Mouse (Mus musculus): ENCODE data around the gene Magi2.
"Not testable (repeated sequence)": the region's sequence is repeated elsewhere in the genome, so short reads cannot be mapped to it uniquely, and the experiment has no call there.

Magi2 gene

DNA sequence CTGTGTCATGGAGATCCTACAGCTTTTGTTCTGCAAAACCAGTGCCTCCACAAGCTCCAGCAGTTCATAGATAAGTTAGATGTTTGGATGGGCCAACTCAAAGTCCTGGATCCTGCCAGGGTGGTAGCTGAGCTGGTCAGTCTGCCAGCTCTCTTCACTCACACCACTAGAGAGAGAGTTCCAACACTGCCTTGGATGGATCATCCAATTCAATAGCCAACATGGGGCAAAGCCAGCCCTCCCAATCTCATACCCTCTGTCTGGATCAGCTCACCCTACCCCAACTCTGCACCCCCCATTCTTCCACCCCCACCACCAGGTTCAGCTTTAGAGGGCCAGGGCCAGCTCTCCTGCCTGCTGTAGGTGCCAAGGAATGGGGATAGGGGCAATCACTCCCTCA, 235.7 kb downstream of the Magi2 start:
- peak in 1 of 2 experiments; percentile 7 for DNase-seq

DNA sequence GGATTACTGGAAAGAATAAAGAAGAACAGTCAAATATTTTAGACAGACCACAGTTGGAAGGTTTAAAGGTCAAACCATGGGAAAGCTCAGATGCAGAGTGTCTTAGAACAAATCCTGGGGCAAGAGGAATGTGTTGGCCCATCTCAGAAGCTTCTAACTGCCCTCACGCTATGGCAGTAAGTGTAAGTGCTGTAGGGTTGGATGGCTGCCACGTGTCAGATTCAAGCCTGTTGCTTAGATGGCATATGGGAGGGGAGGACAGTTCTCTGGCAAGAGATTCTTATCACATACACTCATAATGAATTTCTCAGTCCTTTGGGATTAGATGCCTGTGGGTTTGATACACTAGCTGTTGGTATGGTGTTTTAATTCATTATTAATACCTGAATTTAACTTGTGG, 238.5 kb downstream of the Magi2 start:
- peak; percentile 59 to 71 for DNase-seq

DNA sequence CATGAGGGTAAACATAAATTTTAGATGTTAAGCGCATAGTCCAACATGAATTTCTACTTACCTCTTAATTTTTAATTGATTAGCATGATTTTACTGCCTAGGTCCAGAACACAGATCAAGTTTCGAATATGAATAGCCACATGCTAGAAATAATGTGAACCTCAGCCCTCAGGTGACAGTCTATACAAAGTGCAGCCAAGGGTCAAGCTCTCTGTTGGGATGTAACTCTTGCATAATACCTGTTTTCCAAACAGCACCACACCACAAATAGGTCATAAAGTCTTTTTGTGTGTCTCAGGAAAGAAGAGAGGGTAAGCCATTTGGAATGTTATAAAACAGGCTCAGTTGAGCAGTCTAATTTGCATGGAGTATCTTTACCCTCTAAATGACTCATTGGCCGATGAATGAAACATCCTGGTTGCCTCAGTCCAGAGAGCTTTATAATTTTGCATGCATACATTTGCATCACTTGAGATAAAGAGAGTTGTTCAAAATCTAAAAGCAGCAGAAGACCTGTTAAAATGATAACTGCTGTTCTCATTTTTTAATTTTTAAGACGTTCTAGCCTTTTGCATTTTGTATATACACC, 246.1 kb downstream of the Magi2 start:
- DNase-seq, result no peak

DNA sequence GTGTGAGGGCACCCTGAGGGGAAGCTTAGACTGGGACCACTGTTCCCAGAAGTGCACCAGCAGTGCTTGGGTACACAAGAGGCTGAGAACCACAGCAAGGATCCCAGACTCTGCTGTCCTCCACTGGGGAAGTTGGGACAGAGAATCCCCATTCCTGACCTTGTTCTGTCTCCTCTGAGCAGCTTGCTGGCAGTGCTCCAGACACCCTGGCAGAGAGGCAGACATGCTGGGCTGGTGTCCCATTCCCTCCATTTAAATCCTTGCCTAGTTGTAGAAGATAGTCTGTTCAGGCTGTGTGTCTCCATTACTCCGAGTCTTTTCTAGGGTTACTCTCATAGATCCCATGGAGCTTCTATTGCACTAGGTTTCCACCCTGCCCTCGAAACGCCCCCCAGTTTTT, 256.1 kb downstream of the Magi2 start:
- peak; percentile 80 to 84 for DNase-seq

DNA sequence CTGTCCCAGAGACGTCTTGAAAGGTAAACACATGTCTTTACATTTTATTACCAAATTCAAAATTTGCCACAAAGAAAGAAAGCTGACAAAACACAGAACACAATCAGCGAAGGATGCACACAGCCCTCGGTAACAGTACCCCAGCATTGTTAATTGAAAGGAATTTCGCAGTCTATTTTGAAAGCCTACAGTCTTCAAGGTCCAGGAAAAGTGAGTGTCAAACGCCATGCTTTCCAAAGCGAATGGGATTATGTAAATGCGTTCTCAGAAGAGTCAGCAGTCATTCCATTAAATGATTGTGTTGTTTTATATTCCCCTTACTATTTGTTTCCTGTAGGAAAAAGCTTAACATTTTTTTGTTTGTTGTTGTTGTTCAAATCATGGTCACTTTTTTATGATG, 261.1 kb downstream of the Magi2 start:
- DNase-seq, result no peak

DNA sequence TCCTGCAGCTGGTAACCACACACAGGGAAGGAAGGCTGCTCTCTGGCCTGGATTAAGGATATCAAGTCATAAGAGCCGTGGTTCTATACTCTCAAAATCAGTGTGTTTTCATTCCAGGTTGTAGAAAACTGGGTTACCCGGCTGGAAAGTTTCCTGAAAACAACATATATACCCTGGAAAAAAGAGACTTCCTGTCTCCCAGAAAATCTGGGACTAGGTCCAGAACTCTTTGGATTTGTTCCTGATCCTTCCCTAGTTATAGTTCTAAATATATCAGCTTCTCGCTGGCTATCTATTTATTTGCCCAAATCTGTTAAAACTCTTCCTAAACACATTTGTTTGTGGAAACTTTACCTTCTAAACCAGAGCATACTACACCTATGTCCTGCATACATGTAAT, 274.2 kb downstream of the Magi2 start:
- peak; percentile 40 to 46 for DNase-seq

DNA sequence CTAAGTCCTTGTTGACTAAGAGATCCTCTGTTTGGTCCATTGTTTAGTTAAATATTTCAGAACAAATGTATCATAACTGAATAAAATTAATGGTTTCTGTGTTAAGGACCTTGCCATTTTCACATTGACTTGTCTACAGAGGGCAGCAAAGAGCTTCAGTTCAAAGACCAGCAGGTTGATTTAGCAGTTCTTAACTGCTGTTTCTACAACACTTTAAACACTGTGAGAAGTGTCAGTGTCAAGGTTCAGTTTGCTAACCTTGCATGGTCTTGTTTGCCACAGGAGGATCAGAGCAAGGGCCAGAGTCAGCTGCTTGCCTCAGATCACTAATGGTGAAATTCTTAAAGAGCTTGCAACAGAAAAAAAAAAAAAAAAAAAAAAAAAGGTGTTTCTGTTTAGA, 295.3 kb downstream of the Magi2 start:
- DNase-seq, result peak; percentile 59 to 78

DNA sequence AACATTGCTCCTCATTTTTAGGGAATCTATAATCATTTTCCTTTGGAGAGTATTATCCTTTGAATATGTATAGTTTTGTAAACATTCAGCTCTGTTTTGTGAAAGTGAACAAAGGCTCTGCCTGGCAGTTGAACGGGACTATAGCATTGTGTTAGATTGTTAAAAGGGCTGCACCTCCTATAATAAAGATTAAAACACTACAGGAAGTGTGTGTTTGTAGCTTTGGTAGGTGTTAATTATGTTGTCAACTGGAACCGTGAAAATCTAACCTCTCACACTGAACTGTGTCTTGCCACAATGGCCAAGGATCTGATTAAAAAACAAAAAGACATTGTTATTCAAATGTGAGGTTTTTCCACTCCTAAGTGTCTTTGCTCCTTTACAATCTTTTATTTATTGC, 312.5 kb downstream of the Magi2 start:
- DNase-seq, result no peak

DNA sequence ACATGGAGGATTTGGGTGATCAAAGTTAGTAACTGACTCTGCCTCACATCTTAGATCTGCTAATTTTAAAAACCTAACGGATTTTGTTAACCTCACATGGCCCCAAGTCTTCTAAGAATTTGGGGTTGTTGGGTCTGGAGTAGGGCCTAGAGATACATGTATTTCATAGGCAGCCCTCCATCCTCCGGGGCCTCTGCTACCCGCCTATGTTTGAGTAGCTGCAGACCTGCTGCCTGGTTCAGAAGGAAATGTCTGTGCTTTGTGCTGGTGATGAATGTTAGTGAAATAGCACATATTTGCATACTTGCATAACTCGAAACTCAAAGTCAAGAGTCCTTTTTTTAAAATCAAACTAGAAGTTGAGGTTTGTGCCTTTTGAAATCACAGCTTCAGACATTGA, 319.6 kb downstream of the Magi2 start:
- DNase-seq, result no peak

DNA sequence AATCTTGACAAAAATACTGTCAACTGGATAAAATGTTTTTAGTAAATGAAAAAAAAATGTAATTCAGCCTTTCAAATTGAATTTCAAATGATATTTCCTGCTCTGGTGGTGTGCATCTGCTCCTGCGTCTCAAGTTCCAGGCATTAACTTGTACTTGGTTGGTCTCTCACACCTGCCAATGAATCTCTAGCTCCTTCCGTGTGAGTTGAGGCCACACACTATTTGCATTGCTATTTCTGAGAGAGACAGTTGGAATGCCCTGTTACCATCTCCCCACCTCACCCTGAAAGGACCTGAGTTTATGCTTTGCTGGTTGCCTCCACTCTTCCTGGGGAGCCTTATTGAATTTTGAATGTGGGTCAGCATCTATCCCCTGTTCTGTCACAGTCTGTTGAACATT, 320.1 kb downstream of the Magi2 start:
- no peak for DNase-seq

DNA sequence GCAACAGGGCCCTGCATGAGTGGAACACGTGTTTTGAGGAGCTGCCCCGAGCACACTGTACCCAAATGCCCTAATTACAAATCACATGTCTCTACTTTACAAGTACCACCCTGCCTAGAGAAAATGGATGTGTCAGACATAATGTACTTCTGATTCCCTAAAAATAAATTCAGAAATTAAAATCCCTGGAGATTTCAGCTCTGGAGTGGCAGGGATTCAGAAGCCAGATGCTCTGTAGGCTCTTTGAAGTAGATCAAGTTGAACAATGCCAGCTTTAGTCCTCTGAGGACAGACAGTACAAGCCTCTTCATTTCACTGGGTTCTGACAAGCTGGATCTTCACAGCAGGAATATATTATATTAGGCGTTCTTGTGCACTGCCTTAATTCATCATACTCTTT, 326.7 kb downstream of the Magi2 start:
- DNase-seq, result no peak

DNA sequence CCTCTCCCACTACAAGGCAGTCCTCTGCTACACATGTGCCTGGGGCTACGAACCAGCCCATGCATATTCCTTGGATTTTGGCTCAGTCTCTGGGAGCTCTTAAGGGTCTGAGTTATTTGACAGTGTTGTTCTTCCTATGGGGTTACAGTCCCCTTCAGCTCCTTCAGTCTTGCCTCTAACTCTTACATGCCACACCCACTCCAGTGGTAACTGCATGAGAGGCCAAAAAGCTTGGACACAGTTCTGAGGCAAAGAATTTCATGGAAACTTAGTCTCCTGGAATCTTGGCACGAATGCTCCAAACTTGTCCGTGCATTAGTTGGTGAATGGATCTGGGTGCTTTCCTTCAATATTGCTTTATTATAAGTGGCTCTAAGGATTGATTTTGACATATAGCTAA, 338.8 kb downstream of the Magi2 start:
- DNase-seq, result no peak

DNA sequence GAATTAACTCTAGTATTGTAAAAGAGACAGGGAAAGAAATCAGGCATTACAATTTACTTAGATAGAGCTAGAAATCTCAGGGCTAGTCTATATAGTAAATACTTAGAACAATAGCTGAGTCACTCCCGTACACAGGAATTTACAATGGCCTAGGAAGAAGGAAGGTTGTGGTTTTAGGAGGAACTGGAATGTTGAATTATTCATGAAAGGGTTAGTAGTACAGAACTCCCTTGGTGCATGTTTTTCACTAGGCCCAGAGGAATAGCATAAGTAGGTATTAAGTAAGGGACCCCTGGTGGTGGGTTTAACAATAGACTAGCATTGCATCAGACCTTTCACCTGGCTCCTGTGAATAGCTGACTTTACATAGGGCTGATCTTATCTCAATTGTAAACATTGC, 339.3 kb downstream of the Magi2 start:
- not testable (repeated sequence) for DNase-seq

DNA sequence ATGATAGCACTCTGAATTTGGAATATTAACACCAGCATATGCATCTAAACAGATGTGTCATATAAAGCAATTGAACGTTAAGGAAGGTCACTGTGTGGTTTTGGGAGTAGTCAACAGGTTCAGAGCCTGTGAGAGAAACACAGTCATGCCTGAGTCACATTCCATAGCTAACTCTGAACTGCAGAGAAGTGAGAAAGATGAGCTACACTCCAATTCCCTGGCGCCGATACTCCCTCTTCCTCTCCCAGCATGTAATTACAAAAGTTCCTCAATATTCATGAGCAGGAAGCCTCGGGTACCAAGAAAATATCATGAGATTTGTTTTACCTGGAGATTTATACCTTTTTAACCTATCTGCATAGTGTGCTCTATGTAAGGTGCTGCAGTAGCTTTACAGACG, 380.9 kb downstream of the Magi2 start:
- no peak for DNase-seq

DNA sequence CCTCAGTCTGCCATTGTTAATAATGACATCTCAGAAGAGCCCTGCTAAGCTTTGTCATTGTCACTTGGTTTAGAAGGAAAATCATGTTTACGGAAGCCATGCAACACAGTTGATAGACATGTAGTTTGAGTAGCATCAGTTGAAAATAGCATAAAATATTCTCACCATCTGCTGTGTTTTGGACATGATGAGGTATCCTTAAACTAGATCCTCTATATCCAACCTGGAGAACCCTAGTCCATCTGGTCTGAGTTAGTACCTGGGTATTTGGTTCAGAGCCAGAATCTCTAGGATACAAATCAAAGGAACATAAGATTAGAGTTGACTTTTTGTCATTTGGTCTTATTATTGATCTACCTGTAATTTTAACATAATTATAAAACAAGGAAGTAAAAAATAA, 385.0 kb downstream of the Magi2 start:
- DNase-seq, result peak; percentile 5 to 49

DNA sequence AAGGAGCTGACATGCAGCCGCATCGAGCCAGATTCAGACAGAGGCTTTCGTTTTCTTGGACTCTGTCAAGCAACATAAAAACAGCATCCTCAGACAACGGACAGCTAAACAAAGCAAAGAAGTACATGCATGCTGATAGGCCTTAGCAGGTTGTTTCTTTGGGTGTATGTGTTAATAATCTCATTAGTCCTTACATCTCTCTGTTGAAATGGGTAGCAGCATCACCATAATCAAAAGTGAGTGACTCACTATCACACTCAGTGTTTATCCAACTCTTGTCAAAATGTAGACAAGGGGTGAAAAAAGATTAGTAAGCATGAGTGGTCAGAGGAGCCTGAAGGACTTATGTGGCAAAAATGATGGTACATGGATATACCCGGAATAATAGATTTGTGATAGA, 394.8 kb downstream of the Magi2 start:
- DNase-seq, result peak in 1 of 2 experiments; percentile 5

DNA sequence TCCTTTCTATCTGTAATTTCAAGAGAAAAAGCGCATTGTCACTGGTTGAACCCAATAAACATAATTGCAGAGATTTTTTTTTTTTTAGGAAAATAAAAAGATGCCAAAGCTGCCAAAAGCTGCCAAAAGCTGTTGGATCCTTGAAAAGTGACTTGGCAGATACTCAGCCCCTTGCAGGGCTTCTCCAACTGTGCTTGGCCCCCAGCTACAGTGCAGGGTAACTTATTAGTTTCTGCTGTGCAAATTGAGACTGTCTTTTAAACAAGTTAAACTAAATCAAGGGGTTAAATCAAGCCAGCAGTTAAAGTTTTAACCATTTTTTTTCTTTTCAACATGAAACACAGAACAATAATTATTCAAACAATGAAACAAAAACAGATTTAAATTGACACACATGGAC, 407.1 kb downstream of the Magi2 start:
- DNase-seq, result peak in 1 of 2 experiments; percentile 8

DNA sequence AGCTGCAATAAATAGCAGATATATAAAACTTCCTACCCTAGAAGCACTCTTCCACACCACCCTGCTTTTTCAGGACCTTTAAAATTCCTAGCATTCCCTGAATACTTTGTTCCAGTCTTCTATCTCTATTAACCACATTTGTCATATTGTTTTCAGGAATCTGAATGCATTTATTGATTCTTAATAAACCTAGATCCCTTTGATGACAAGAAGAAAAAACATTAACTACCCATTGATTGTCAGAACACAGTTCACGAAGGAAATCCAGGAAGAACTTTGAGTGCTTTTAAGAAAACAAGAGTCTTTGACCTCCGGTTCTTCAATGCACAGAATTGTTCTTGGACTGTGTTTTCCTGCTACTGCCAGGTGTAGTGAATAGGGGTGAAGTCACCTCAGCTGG, 411.0 kb downstream of the Magi2 start:
- DNase-seq, result no peak

DNA sequence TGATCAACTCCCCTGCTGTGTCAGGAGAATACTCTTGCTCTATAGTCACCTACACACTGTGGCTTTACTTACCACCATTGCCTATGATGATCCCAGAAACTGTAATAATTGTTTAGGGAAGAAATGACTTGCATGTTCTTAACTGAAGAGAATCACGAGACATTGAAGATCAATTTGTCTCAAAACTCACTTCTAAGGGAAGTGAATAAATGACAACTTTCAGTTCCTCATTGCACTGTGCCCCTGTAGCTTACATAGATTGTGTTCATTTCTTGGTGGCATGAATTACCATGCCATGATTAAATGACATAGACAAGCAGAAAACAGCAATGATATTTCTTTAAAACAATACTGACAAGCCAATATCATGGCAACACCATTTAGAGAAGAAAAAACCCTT, 429.1 kb downstream of the Magi2 start:
- no peak for DNase-seq

DNA sequence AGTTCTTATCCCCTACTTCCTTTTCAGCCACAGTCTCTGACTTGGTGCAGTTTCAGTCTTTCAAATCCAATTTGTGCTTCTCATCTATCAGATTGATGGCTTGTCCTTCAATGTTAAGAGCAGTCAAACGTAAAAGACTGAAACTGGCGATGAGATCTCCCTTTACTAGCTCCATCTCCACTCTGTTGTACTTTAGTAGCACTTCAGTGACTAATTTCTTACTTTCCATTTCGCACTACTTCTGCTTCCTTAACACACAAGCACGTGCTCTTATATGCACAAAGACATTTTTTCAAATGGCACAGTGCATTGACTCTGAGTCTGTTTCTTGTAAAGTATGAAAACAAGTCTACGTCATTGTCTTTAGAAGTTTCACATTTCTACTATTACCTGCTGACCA, 439.6 kb downstream of the Magi2 start:
- DNase-seq, result no peak

DNA sequence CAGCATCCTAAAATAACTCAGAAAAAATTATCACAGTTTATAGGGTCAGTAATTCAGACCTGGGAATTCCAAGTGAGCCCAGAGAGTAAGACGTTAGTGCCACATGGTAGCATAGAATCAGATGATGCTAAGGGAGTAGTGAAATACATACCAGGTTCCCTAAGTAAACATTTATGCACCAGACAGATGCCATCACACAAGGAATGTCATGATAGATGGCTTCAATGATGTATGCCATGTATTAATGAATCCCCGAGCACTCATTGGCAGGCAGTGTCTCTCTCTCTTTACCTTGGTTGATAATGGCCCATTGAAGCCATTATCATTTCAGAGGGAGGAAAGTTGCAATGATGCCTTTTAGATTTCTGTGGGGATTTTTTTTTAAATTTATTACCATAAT, 490.5 kb downstream of the Magi2 start:
- no peak for DNase-seq

DNA sequence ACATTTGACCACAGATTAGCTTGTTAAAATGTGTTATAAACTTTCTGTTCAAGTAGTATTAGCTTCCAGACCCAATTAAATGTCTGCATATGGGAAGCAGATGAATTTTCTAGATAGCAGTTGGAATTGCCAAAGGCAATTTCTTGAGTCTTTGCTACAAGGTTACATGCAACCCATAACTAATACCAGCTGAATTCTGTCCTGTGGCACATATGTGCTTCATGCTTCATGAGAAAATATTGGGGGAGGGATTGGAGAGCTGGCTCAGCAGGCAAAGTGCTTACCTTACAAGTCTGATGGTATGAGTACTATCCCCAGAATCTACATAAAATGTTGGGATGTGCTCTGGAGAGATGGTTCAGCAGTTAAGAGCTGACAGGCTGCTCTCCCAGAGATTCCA, 499.4 kb downstream of the Magi2 start:
- DNase-seq, result no peak

DNA sequence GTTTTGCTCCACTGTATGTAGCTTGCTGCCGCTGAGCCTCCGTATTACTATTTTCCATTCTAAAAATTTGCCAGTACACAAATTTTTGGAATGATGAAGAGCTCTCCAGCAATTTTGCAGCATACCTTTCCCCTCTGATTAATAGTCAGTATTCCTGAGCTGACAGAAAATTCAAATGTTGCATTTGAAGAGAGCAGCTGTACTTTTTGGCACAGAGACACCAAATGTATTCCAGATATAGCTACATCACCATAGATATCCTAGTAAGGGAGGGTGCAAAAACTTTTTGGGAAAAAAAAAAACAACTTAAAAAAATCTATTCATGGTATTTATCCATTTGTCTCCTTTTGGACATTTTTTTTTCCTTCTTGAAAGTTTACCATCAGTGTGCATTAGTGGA, 518.5 kb downstream of the Magi2 start:
- DNase-seq, result no peak

DNA sequence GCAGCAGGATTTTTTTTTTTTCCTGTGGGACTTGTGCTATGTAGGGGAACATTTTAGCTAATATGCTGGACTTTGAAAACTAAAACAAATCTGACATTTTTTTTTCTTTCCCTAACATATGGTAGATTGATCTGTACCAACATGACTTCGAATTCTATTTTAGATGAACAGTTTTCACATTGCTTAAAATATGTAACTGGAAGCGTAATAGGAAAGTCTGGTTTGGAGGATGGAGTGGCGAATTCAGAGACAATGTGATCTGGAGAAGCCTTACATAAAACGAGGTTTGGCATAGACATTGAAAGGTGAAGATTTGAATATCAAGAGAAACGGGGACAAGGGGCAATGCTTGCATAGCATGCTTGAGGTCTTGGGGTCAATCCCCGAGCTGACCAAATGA, 519.1 kb downstream of the Magi2 start:
- DNase-seq, result no peak

DNA sequence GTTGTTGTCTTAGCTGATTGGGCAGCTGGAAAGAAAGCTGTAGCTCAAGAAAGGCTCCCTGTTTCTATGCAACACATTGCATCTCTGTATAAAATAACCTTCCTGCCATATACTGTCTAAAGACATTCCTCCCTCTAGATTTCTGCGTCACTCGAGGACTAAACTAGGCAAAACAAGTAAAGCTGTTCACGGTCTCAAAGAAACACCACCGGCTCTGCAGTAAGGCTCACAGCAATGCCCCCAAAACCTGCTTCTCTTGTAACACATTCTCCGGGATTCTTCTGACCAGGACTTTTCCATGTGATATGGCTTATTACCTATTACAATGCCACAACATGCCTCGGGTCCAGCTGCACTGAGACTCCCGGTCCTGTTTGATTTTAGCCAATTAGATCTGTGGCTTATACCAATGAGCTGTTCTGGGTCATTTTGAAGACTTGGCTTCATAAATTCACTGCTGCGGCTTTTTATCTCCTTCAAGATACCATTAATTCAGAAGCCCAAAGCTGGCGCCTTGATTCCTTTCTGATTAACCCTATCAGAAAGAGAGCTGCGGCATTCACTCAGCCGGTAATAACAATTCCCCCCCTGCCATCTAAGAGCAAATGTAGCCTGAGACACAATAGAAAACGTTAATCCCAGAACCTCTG, 520.2 kb downstream of the Magi2 start:
- DNase-seq, result peak in 1 of 2 experiments; percentile 1
